Mouse (Mus musculus): Measurements from ENCODE around the gene Gm2174.

Gm2174 gene

GRCm38 (mm10) chrX:56447524-56448015 lies at the start of gene Gm2174:
Gene Gm2174 (plus strand): TSS chrX:56447965.
- no peak for DNase-seq

- no peak for DNase-seq
These were observed 43.1 kb upstream of the Gm2174 start for GRCm38 (mm10) chrX:56404646-56405045.

GRCm38 (mm10) chrX:56405482-56405881 lies 42.3 kb upstream of the Gm2174 start:
- DNase-seq = no peak

- DNase-seq = no peak
These were observed 41.6 kb upstream of the Gm2174 start for GRCm38 (mm10) chrX:56406128-56406527.

GRCm38 (mm10) chrX:56416277-56416676 lies 31.5 kb upstream of the Gm2174 start:
- DNase-seq = no peak

- DNase-seq = no peak
These were observed 30.2 kb upstream of the Gm2174 start for GRCm38 (mm10) chrX:56417541-56417940.

GRCm38 (mm10) chrX:56430601-56431000 lies 17.2 kb upstream of the Gm2174 start:
- DNase-seq = no peak

GRCm38 (mm10) chrX:56435758-56436283 lies 11.9 kb upstream of the Gm2174 start:
- DNase-seq = no peak

GRCm38 (mm10) chrX:56446487-56447428 lies 1.0 kb upstream of the Gm2174 start:
- DNase-seq = no peak

- DNase-seq = peak; percentile 72 to 78
These were observed 7.1 kb downstream of the Gm2174 start, which contains the start of gene Ints6l for GRCm38 (mm10) chrX:56454671-56455371. Gene Ints6l (plus strand): TSS chrX:56454857.

- peak; percentile 78 to 87 for DNase-seq
These were observed 7.8 kb downstream of the Gm2174 start for GRCm38 (mm10) chrX:56455372-56456246.

GRCm38 (mm10) chrX:56456379-56456778 lies 8.6 kb downstream of the Gm2174 start:
- peak in 1 of 2 experiments; percentile 17 for DNase-seq

GRCm38 (mm10) chrX:56462020-56462933 lies 14.5 kb downstream of the Gm2174 start:
- DNase-seq = no peak

GRCm38 (mm10) chrX:56464906-56465305 lies 17.1 kb downstream of the Gm2174 start:
- DNase-seq = no peak

GRCm38 (mm10) chrX:56467688-56468087 lies 19.9 kb downstream of the Gm2174 start:
- DNase-seq = no peak

- no peak for DNase-seq
These were observed 20.7 kb downstream of the Gm2174 start for GRCm38 (mm10) chrX:56468422-56468821.

GRCm38 (mm10) chrX:56474035-56474434 lies 26.3 kb downstream of the Gm2174 start:
- no peak for DNase-seq

GRCm38 (mm10) chrX:56477553-56477952 lies 29.8 kb downstream of the Gm2174 start:
- DNase-seq = no peak

- DNase-seq = no peak
These were observed 34.1 kb downstream of the Gm2174 start for GRCm38 (mm10) chrX:56481906-56482305.

- DNase-seq = peak; percentile 62 to 82
These were observed 42.0 kb downstream of the Gm2174 start for GRCm38 (mm10) chrX:56489758-56490157.

GRCm38 (mm10) chrX:56497241-56497640 lies 49.5 kb downstream of the Gm2174 start:
- peak in 1 of 2 experiments; percentile 3 for DNase-seq

All from cerebellum, postnatal 36 days (tissue).